Mouse (Mus musculus) inflammation-experienced regulatory T-cells (primary cell): Measurements from ENCODE around the gene Polr3c. TPM values are rescaled to one million over a fixed set of nuclear protein-coding genes. Genes with fewer than 3 reads are reported as not detected.

Source experiments
- polyA plus RNA-seq, 2 experiments: library from polyadenylated mRNA; unstranded; fragments of 100-300 nt; shearing (Covaris generic); gene quantifications; one replicate each; pipeline ENCODE4 v1.2.1; 2017

Gene Polr3c
- polyA plus RNA-seq: 10 to 100 TPM; 66.7 to 79.7 TPM

DNA sequence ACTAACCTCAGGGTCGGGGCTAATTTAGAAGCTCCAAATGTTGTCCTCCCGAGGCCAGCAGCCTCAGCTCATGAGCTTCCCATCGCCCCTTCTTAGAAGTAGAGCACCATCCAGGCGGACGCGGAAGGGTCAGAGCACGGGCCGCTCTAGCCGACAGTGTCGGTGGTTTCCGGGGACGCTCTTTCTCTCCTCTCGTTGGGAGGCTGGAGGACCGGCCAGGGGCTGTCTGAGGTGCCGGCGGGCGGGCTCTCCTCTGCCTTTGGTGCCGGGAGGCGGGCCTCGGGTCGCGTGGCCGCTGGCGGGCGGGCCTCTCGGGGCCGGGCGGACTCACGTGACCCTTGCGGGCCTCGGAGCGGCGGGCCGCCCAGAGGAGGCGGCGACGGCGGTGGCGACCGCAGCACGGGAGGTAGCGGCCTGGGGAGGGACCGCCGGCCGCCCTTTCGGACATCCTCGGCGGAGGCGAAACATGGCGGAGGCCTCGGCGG is at the start of gene Polr3c, which contains the start of gene Rnf115:
Gene Polr3c, minus strand, starts transcription at position 286 of the 485 bp plus-strand sequence.
Gene Rnf115, plus strand, starts transcription at position 322 of the 485 bp plus-strand sequence.

DNA sequence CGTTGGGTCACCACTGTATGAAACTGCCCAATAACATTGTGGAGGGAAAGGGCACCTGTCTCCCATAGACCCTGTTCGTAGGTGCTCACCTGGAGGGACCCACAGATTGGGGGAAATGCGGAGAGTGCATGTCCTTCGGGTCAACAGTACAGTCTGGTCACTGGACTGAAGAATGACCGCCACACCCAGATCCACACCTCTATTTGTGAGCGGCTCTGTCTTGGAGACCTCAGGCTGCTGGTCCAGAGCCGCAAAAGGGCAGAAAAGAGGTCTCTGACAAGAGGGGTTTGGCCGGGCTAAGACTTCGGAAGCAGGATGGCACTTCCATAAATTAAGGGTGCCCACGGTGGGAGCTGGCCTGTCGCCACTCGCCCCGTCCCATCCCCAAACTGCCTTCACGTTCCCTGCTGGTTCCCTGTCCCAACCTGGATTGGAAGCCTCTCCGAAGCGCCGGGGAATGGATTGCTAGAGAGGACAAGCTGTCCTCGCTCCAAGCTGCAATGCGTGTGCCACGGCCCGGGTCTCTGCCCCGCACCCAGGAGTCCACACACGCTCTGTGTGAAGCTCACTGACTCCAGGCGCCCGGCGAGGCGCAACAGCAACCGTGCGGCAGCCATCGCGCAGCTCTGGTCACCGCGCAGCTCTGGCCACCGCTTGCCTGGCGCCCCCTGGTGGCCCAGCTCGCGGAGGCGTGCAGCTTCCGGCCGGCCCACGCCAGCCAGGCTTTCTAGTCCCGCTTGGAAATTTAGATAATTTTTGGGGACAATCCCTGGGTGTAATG is 19.3 kb downstream of the Polr3c start, which contains the start of gene Nudt17:
Gene Nudt17, minus strand, starts transcription at position 660 of the 781 bp plus-strand sequence.

DNA sequence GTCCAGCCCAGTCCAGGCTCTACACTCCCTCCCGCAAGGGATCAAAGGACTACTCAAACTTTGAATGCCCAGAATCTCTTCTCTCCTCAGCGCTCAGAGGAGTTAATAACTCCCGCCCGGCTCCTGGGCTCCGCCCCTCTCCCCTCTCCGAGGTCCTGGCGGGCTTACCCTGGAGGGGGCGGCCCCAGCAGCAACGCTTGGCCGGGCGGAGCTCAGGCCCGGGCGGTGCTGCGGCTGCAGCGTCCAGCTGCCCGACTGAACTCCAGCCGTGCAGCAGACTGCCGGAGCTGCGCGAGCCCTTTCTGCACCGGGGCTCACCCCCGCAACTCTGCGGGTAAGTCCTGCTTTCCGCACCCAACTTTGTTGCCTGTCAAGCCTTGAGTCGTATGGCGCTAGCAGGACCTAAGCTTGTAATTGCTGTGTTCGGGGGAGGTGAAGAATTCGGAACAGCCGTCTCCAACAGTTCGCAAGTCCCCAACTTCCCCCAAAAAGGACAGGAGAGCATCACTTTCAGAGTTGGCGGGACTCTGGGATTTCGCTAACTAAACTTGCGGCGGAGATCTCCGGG is 31.1 kb downstream of the Polr3c start, which contains the start of gene Pias3:
Gene Pias3, plus strand, starts transcription at position 187 of the 568 bp plus-strand sequence.

DNA sequence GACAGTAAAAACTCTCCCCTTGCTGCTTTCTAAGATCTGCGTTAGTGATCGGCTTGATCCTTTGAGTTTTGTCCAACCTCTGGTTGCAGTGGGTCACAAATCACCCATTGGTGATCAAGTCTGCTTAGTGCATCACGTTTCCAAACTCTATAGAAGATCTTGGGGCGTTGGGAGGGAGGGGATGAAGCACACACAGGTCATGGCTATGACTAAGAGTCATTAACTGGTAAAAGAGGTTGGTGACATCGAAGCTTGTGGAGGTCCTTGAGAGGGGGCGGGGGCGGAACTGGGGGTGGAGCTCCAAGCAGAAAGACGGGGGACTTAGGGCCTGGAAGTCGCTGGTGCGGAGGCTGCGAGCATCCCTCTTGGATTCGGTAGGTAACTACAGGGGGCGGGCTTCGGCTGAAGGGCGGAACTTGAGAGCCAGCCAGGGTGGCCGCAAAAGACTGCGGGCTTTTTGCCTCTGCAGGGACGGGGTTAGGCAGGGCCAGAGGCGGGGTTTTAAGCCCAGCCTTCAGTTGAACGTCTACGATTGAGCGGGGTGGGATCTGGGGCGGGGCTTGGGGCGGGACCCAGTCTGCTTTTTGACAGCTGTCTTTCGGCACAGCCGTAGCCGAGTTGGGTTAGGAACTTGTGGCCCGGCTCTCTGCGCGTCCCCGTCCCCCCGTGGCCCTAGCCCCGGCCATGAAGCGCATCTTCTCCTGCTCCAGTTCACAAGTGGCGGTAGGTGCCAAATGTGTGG is 57.5 kb downstream of the Polr3c start, which contains the start of gene Ankrd35:
Gene Ankrd35, plus strand, starts transcription at position 405 of the 742 bp plus-strand sequence.

Other genes with a start within 250 kb of the Polr3c start
- gene Hfe2, start 202.5 kb downstream of the Polr3c start, polyA plus RNA-seq: under 1 TPM; 0.30 to 0.73 TPM
- gene Txnip, start 169.7 kb downstream of the Polr3c start, polyA plus RNA-seq: 100 to 1,000 TPM; 658 to 845 TPM
- gene Gm16253, start 150.6 kb downstream of the Polr3c start, polyA plus RNA-seq: under 1 TPM in 1 of 2 experiments, not detected in 1; 0.82 TPM
- gene Polr3gl, start 133.4 kb downstream of the Polr3c start, polyA plus RNA-seq: 10 to 100 TPM; 15.7 to 29.1 TPM
- under 1 TPM in 1 of 2 experiments, not detected in 1; 0.16 TPM for gene Ankrd34a, start 131.0 kb downstream of the Polr3c start, polyA plus RNA-seq
- gene Lix1l, start 126.5 kb downstream of the Polr3c start, polyA plus RNA-seq: under 1 TPM; 0.24 to 0.44 TPM
- 100 to 1,000 TPM; 131 to 148 TPM for gene Rbm8a, start 97.7 kb downstream of the Polr3c start, polyA plus RNA-seq
- gene Pex11b, start 92.3 kb downstream of the Polr3c start, polyA plus RNA-seq: 10 to 100 TPM; 47.2 to 47.4 TPM
- under 1 TPM; 0.06 to 0.69 TPM for gene Gm42957, start 92.2 kb downstream of the Polr3c start, polyA plus RNA-seq
- under 1 TPM; 0.20 to 0.42 TPM for gene Itga10, start 82.0 kb downstream of the Polr3c start, polyA plus RNA-seq
- gene Ankrd35, start 57.5 kb downstream of the Polr3c start, polyA plus RNA-seq: 1 to 10 TPM in 1 of 2 experiments, under 1 TPM in 1; 0.06 to 1.1 TPM
- gene Pias3, start 31.2 kb downstream of the Polr3c start, polyA plus RNA-seq: 10 to 100 TPM; 20.4 to 28.3 TPM
- under 1 TPM; 0.75 to 0.86 TPM for gene Nudt17, start 19.1 kb downstream of the Polr3c start, polyA plus RNA-seq
- gene Rnf115, start within 50 bp of the Polr3c start, polyA plus RNA-seq: 100 to 1,000 TPM; 112 to 130 TPM
- gene Pdzk1, start 101.7 kb upstream of the Polr3c start, polyA plus RNA-seq: under 1 TPM; 0.24 to 0.43 TPM
- 10 to 100 TPM; 15.8 to 21.4 TPM for gene Cd160, start 101.7 kb upstream of the Polr3c start, polyA plus RNA-seq
- gene Gja5, start 177.1 kb upstream of the Polr3c start, polyA plus RNA-seq: under 1 TPM; 0.14 to 0.33 TPM
- gene Gpr89, start 177.7 kb upstream of the Polr3c start, polyA plus RNA-seq: 10 to 100 TPM; 25.3 to 33.1 TPM
- under 1 TPM in 1 of 2 experiments, not detected in 1; 0.02 TPM for gene Gja8, start 198.4 kb upstream of the Polr3c start, polyA plus RNA-seq